Mouse (Mus musculus): ENCODE measurements around the gene Rnase11.
"Not testable (repeated sequence)": the region's sequence is repeated elsewhere in the genome, so short reads cannot be mapped to it uniquely, and the experiment has no call there.

Gene Rnase11

DNA sequence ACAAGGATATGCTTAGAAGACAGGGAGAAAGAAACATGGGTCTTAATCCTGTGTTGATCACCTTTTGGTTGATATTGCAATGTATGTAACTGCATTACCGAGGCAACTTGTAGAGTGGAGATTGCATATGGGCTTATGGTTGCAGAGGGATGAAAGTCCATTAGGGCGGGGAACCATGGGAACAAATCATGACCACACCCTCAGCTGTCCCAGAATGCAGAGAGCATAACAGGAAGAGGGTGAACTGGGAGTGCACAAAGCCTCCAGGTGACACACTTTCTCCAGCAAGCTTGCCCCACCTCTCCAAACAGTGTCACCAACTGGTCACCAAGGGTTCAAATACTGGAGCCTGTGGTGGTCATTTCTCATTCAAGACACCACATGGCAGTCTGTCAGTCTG lies 31.1 kb upstream of the Rnase11 start:
- DNase-seq (ENCODE audit: low spot score in 2 of 2): no peak

DNA sequence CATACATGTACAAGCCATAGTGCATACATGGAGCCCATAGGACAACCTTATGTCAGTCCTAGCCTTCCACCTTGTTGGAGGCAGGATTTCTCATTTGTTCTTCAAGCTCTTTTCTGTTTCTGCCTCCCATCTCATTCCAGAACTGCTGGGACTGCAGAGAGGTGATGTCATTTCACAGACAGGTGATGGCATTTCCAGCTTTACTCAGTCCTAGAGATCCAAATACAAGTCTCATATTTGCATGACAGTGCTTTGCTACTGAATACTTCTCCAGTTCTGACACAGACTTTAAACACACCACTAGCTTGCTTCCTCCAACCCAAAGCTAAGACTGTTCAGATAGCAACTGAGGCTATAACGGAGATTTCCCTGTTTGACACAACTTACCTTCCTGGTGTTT lies 29.2 kb upstream of the Rnase11 start:
- DNase-seq (ENCODE audit: low spot score in 2 of 2): no peak

DNA sequence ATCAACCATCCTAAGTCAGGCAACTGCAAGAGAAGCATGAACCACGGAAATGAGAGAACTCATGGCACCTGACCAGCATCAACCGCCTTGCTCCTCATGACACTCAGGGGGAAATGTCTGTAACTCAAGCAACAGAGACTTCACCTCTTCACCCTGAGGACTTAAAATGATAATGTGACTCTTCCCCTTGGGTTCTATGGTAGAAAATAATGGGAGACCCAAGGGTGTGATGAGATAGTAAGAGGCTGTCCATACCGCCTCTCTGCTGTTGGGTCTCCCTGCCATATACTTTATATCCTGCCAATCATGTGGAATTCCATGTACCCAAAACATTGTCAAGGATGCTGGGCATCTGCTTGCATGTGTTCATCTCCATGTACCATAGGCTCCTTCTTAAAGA lies 24.4 kb upstream of the Rnase11 start, which contains the start of gene Olfr750:
Olfr750 (minus strand) TSS at position 101 of the 400 bp plus-strand sequence.
- no peak for DNase-seq (ENCODE audit: low spot score in 2 of 2)

DNA sequence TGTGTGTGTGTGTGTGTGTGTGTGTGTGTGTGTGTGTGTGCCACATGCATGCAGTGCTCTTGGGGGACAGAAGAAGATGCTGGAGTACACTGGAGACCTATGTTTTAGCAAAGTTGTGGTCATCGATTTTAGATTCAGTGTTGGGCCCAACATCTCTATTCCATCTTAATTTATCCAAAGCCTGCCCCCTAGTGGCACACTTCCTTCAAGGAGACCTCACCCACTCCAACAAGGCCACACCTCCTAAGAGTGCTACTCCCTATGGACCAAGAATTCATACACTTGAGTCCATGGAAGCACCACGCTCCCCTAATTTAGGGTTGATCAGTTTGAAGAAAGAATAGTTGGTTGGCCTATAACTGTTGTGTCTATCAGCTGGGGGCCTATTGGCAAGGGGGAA lies 19.7 kb upstream of the Rnase11 start:
- no peak for DNase-seq (ENCODE audit: low spot score in 2 of 2)

DNA sequence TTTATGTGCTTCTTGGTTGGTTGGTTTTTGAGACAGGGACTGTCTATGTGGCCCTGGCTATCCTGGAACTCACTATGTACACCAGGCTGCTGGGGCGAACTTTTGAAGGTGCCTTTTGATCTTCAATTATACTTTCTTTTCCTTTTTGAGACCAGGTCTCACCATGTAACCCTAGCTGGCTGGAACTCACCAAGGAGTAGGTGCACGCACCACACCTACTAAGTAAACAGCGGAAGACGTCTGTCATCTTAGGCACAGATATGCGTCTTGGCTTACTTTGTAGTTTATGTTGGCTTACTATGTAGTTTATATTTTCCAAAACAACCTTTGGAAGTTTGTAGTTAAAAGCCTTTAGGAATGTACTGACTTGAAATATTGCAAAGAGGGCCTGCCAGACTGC lies 19.0 kb upstream of the Rnase11 start:
- no peak for DNase-seq (ENCODE audit: low spot score in 2 of 2)

DNA sequence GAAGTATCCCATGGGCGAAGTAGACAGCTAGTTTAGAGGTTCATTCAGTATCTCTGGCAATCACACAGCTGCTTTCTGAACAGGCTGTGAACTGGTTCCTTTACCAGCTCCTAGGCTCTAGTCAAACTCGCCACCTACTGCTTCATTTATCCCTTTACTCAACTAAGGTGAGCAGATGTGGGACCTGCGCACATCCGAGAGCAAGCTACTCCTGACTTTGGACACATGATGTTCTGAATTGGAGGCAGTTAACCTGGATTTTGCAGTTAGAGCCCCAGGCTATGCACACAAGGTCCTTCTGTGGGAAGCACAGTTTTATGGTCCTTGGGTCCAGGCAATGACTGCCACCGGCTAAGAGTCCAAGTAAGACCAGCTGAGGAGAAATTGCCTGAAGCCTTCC lies 10.8 kb upstream of the Rnase11 start:
- DNase-seq (ENCODE audit: low spot score in 2 of 2): no peak

DNA sequence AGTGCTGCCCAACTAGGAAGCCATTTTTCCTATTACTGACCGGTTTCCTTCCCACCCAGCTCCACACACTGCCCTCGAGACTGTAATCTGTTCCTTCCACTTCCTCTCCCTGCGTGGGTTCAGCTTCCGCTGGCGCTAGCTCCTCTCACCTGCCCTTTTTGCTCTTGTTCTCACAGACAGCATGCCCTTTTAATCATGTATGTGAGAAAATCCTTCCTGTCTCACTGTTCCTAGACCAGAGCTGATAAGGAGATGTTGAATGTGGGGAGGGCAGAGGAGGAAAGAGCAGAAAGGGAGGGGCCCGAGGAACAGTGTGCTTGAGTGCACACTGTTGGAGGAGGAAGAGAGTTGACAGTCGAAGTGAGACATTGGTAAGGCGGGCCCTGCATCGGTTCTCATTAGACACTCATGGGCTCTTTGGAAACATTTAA lies 7.5 kb upstream of the Rnase11 start, which contains the start of gene Rnase12:
Rnase12 (minus strand) TSS at position 261 of the 431 bp plus-strand sequence.
- DNase-seq (ENCODE audit: low spot score in 2 of 2): no peak

DNA sequence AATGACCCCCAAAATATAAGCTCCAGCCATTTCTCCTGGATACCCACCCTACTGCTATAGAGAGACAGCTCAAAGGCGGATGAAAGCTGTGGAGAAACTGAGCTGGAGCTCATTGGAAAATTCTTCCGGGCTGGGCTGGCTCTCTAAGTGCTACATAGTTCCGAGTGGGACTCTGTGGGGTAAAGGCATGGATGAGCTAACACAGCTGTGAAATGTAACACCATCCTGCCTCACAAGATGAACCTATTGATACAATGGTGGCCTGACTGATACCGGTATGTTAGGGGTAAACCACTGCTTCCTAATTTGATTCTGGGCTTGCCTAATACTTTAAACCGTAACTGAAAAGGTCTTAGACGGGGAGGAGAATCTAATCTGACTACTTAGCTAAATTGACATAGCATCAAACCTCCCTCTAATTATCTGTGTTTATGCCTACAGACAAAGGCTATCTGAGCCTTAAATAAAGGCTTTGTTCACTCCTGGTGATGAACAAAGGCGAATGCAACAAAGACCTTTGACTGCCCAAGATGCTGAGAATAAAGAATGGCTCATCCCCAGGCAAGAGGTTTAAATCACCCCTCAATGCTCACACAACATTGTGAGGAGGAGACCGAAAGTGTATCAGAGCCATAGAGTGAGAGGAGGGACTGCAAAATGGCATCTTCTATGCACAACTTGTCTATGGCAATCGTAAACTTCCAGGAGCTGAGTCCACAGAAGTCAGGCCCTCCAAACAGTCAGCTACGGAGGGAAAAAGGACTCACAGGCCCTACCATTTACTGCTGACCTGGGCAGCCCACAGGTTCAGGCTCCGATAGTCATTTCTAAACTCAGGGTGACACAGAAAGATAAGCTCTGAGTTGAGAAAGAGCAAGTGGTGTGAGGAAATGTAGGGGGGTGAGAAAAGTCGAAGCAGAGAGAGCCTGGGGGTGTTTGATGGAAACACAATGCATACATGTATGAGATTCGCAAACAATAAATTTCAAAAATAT lies 4.6 kb upstream of the Rnase11 start:
- no peak for DNase-seq (ENCODE audit: low spot score in 2 of 2)

DNA sequence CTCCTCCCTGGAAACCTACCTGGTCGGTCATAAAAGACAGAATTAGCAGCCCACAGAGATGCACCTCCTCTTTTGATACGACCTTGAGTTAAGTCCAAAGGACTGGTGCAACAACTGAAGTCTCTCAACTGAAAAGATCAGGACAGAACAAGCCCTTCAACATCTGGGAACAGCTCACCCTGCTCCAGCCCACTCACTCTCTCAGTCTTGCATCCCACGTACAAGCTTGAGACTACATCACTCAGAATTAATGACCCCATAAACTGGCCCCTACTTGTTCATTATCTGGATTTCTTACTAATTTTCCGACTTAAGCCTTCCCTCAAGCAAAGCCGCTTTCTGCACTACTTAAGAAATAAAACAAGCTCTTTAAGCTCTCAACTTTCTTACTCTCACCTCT lies 3.2 kb upstream of the Rnase11 start:
- DNase-seq (ENCODE audit: low spot score in 2 of 2): no peak

DNA sequence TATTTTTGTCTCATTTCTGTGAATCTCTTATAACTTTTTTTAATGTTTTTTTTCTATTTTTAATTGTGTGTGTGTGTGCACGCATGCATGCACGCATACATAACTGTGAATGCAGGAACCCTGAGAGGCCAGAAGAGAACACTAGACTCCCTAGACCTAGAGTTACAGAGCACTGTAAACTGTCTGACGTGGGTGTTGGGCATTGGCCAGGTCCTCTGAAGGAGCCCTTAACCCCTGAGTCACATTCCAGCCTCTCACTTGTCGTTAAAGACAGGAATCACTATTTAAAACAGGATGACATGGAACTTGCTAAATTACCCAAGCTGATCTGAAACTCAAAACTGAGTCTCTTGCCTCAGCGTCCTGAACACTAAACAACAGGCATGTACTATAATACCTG lies 2.0 kb upstream of the Rnase11 start:
- DNase-seq (ENCODE audit: low spot score in 2 of 2): no peak

DNA sequence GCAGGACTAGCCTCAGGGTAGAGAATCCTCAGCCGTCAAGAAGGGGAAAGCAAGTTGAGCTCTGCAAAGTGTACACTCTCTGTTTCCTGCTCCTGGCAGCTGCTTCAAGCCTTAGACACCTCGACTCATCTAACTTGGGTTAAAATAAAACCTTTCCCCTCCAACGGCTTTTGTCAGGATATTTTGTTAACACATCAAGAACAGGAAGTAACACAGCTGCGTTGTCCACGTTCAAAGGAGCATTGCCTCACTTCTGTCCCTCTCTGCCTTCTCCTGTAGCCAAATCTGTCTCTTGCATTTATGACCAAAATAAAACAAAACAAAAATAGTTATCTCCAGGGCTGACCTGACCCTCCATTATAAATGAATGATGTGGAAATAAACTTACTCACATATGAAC lies 2.1 kb downstream of the Rnase11 start:
- DNase-seq (ENCODE audit: low spot score in 2 of 2): no peak

DNA sequence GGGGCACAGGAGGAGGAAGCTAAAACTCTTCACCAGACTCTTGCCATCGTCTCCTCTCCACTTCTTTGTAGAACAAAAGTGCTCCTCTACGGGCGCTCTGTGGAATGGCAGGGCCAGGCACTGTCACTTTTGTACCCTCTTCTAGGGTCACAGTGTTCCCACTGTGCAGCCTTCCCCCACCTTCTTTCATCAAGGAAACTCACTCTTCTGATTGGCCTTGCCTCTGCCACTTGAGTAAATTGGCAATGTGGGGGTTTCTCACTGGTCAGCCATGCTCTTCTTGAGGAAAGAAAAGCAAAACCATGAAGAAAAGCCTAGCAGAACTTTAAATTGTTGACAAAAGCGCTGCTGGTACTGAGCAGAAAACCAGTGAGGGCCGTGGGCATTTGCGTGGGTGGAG lies 8.2 kb downstream of the Rnase11 start, which contains the start of gene Rnase9:
Rnase9 (minus strand) TSS at position 101 of the 400 bp plus-strand sequence.
- DNase-seq (ENCODE audit: low spot score in 2 of 2): no peak

DNA sequence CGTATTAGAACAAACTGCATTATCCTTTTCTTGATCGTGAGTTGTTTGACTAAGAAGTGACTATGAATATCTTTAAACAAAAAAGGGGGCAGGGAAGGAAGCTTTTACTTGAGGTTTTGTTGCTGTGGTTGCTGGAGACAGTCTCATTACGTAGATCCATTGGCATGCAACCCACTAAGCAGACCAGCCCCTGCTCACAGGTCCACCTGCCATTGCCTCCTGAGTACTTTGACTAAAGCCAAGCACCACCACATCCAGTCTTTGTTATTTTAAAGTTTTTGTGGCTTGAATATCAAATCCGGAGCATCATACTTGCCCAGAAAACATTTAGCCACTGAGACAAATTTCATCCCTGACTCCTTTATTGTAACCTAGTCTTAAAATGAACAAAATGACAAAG lies 13.7 kb downstream of the Rnase11 start:
- DNase-seq (ENCODE audit: low spot score in 2 of 2): no peak

DNA sequence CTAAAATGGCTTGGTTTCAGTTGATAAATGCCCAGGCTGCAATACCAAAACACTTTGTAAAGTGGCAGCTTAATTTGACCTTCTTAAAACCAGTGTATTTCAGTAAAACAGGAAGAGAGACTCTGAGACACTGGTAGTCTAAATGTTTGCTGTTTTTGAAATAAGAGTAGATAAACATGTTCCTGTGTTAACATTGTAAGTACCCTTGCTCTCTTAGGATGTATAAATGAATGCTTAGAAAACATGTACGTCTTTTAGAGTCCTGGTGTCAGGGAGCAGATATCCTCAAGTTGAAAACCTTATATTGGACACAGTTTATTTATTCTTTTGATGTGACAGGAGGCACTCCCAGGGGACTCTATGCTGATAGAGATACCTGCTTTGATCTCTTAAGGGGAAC lies 14.8 kb downstream of the Rnase11 start:
- DNase-seq (ENCODE audit: low spot score in 2 of 2): no peak

DNA sequence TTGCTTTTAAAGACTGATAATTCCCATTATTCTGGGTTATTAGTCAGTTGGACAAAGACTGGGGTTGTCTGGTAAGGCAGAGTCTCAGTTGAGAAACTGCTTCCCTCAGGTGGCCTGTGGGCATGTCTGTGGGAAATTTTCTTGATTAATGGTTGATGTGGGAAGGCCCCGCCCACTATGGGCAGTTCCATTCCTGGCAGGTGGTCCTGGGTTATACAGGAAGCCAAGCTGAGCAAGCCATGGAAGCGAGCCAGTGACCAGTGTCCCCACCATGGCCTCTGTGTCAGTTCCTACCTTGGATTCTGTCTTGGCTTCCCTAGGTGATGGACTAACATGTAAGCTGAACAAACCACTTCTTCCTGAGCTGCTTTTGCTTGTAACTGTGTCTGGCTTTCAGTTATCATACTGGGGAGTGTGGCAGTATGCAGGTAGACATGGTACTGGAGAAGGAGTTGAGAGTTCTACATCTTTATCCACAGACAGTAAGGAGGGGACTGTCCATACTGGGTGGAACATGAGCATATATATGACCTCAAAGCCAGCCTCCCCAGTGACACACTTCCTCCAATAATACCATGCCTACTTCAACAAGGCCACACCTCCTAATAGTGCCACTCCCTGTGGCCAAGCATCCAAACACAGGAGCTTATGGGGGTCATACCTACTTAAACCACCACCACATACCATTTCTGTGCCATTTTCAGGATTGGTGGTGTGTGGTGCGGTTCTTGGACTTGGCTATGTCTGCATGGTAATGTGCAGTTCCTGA lies 22.4 kb downstream of the Rnase11 start:
- DNase-seq (ENCODE audit: low spot score in 2 of 2): no peak

DNA sequence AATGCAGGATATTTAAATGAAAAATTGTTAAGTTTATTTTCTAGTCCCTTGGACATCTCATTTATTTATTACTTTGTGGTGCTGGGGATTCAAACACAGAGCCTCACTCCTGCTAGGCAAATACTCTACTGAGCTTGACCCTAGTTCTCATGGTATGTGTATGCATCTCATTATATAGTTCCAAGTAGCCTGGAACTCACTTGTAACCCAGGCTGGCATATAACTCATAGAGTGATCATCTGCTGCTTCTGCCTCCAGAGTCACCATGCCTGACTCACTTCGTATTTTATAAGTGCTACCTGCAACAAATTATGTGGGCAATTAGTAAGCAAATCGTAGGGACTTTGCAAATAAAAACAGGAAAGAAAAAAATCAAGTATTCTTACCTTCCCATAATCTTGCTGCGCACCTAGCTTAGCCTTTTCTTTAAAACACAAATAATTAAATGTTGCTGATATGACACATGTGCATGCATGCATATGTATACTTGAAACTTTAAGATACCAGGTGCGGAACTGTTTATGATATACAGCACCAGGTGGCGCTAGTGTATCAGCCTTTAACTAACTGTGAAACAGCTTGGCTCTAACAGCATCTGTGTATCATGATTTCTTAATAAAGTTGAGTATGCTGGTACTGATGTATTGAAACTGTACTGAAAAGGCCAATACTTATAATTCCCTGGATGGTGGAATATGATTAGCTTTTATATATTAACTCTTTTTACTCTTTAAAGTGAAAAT lies 23.4 kb downstream of the Rnase11 start:
- peak; percentile 18 to 26 for DNase-seq (ENCODE audit: low spot score in 2 of 2)

DNA sequence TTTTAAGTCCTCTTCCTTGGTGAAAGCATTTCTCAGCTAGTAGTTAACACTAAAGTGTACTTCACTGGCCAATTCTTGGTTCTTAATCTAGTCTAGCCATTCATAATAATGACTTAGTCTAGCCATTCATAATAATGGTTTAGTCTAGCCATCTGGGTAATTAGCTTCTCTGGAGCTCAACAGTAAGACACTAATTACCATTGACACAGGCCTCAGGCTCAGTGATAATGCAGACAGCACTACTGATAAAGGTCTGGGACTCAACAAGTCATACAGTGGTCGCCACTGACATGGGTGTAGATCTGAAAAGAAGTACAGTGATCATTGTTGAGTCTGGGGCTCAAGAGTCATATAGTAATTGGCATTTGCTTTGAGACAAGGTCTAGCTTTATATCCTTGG lies 25.1 kb downstream of the Rnase11 start:
- DNase-seq (ENCODE audit: low spot score in 2 of 2): no peak

DNA sequence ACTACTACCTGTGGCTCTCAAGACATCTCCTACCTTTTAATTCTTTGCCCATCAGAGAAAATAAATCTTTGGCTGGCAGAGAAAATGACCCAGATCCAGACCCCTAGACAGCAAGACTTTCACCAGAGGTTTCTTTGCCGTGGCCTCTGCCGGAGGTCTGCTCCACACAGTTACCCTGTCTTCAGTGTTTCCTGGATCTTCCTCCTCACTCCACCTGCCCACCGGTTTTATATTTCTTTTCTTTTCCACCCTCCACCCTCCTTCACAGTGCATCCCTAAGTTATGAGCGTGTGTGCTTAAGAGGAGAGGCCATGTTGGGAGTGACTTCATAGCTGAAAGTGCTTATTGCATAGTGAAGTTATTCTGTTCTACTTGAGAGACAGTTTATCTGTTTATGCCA lies 26.5 kb downstream of the Rnase11 start:
- no peak for DNase-seq (ENCODE audit: low spot score in 2 of 2)

DNA sequence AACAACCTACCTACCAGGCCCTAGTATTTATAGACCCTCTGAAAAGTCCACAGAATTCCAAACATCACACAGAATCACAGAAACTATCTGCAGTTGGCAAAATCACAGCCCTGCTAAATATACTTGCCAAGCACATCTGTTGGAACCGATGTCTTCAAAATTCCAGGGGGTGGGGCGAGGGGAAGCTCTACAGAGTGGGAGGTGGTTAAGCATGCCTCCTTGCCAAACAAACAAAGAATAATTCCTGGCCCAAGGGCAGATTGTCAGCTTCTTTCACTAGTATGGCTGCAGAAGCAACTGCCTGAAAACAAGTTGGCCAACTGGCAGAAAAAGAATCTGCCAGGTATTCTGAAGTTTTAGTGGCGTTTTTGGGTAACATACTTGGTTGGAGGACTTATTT lies 32.7 kb downstream of the Rnase11 start:
- no peak for DNase-seq (ENCODE audit: low spot score in 2 of 2)

DNA sequence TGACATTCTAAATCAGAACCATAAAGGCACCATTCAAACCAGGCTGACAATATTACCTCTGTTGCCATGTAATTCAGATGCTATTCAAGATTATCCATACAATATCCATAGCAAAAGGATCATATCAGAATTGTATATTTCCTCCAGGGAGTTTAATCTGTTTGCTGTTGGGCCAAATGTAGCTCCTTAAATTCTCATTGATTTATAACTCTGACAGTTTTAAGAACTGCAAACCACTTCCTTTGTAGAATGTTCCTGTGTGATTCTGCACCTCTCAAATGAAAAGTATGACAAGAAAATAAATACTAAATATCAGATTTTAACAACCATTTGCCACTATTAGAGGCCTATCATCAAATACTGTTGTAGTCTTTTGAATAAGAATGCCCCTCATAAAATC lies 34.2 kb downstream of the Rnase11 start:
- DNase-seq (ENCODE audit: low spot score in 2 of 2): no peak

DNA sequence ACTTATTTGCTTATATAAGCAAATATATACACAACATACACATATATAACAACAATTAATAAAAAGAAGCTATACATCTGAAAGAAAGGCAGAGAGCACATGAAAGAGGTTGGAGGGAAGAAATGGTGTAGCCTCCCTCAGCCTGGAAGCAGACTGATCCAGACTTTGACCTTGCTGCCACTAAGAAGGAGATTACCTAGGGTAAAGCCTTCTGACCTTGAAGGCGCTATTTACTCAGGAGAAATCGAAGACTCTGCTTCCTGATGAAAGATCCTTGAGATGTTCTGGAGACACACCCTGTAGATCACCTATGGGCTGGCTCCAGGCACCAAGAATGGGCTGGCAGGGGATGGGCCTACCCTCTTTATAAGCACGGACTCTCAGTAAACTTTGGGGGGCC lies 35.2 kb downstream of the Rnase11 start:
- not testable (repeated sequence) for DNase-seq (ENCODE audit: low spot score in 2 of 2)

DNA sequence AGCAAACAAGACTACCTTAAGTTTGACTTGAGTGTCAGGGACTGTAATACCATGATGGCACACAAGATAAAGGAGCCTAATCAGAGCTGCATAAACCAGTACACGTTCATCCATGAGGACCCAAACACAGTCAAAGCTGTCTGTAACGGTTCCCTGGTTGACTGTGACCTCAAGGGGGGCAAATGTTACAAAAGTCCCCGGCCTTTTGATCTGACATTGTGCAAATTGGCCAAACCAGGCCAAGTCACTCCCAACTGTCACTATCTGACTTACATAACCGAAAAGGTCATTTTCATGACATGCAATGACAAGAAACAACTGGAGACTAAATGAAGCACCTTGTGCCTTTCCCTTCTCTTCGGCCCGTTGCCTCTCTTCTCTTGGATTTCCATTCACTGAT lies 40.4 kb downstream of the Rnase11 start:
- DNase-seq (ENCODE audit: low spot score in 2 of 2): no peak
